Mouse (Mus musculus): Measurements from ENCODE around the gene Zfhx3.

Gene Zfhx3

DNA sequence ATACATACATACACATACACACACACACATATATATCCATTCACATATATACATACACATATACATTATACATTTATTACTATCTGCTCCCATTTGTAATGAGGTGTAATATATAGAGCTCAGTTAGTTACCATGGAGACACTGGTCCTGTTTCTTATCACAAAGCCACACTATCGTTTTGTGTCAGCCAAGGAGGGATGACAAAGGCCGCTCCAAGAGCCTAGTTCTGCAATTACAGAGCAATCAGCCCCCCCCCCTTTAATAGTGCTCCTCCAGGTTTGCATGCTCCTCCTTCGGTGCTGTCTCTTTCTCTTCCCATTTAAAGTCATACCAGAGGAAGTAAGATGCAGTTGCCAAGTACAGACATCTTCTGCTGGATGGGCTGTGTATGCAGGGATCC, 1054.9 kb downstream of the Zfhx3 start:
- DNase-seq (ENCODE audit: low spot score) = no peak

DNA sequence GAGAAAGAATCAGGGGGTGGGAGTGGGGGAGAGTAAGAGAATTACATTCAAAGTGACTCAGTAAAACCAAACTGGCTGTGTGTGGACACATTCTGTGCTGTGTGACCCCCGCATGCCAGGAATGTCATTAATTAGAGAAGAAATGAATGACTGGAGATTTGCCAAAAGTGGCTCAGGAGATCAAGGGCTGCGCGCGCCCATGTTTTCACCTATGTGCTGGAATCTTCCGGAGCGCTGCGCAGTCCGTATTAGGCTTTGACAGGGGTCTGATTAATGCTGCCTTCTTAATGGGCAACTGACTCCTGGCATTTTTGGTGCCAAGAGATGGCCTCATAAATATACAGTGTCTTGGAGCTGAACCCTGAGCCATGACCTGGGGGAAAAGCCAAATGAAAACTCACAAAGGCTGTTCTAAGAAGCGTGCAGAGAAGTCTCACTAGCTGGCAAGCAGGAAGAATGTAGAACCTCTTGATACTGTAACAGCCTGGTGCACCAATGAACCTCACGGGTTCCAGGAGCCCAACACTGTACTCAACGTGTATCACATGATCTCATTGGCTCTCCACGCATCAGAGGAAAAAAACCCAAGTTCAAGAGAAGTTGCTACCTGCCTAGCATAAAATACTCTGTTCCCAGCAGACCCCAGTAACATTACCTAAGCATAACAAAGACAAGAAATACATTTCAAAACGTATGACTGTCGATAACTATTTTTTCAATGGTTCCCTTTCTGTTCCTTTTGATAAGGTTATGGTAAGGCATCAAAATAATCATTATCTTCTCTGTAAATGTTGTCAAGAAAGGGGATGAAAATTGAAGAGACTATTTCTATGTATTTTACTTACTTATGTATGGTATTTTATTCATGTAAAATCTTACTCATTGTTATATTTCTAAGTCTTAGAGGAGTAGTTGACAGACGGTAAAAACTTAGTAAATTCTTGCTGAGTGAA, 1057.1 kb downstream of the Zfhx3 start:
- DNase-seq (ENCODE audit: low spot score) = no peak

DNA sequence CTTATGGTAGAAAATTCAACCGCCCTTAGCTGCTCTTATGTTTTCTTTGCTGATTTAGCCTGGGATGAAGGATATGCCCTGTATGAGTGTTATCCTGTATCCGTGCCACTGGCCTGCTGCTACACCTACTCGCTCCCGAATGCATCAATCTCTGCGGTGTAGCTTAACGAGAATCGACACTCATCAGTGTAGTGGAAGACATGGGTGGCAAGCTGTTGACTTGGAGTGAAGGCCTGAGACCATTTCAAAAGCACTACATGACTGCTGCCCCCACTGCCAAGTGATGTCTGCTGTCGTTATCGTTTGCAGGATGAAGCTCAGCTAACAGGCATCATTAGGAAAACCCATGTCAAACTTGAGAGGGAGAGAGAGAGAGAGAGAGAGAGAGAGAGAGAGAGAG, 1058.6 kb downstream of the Zfhx3 start:
- DNase-seq (ENCODE audit: low spot score) = no peak

DNA sequence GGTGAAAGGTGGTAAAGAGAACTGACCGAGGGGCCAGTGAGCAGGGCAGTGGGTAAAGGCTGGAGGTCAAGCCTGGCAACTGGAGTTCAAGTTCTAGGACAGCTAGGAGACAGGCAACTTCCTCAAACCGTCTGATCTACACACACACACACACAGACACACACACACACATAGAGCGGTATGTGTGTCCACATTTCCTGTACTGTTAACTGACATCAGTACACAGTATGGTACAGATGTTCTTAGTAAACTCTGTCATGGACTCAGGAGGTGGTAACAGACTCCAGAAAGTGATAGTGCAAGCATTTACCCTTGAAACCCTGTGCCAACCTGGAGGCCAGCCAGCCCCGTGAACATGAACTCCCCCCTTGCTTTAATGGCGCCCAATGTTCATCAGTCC, 1059.5 kb downstream of the Zfhx3 start:
- DNase-seq (ENCODE audit: low spot score) = no peak

GRCm38 (mm10) chr8:109006986-109007385, 1064.5 kb downstream of the Zfhx3 start:
- DNase-seq (ENCODE audit: low spot score) = no peak
